Mouse (Mus musculus) forebrain, embryonic 10.5 days (tissue): ENCODE measurements around the gene Zfp64. TPM values are rescaled to one million over a fixed set of nuclear protein-coding genes. Genes with fewer than 3 reads are reported as not detected.

Experiments
- DNase-seq: peaks from one replicate; pipeline ENCODE4 v3.0.0-alpha.2; 2017; ENCODE audit warnings: low spot score; ENCODE audit errors: extremely low spot score
- H3K27ac ChIP-seq: fragments of 300-500 bp; sonication (generic); 2 replicates; pipeline ENCODE4 v1.5.1; 2016; ENCODE audit warnings: mild to moderate bottlenecking
- H3K27me3 ChIP-seq: fragments of 300-500 bp; sonication (generic); 2 replicates; pipeline ENCODE4 v1.6.1; 2016; ENCODE audit warnings: mild to moderate bottlenecking; ENCODE audit not compliant: poor library complexity, severe bottlenecking
- H3K36me3 ChIP-seq: fragments of 300-500 bp; sonication (generic); replicated peaks from 2 replicates; pipeline ENCODE4 v1.6.1; 2016; ENCODE audit warnings: mild to moderate bottlenecking, moderate library complexity
- H3K4me1 ChIP-seq: fragments of 300-500 bp; sonication (generic); 2 replicates; pipeline ENCODE4 v1.6.1; 2016
- H3K4me3 ChIP-seq: fragments of 300-500 bp; sonication (generic); 2 replicates; pipeline ENCODE4 v1.5.1; 2016; ENCODE audit warnings: mild to moderate bottlenecking, moderate library complexity
- H3K9me3 ChIP-seq: fragments of 300-500 bp; sonication (generic); 2 replicates; pipeline ENCODE4 v1.6.1; 2016; ENCODE audit warnings: mild to moderate bottlenecking, moderate library complexity
- WGBS: fragments of 180-500 bp; shearing (Covaris S2); methylation state at CpG from one replicate; pipeline ENCODE4 v1.1.7; 2016; 5-methylcytosine and 5-hydroxymethylcytosine counted together
- polyA plus RNA-seq: library from polyadenylated mRNA; unstranded; fragments of >200 nt; fragmentation: Nextera tagmentation; extraction: Ambion mirVana; gene quantifications from 2 replicates; pipeline ENCODE4 v1.2.1, GENCODE M21; 2016

The Zfp64 gene
- polyA plus RNA-seq, 1 experiment from 2014 or later: 35.4 TPM

GRCm38 (mm10) chr2:168911527-168911926 is 43.9 kb downstream of the Zfp64 start:
- Histone ChIP-seq H3K4me1 (peaks cover 35% of the 10 kb centered on the region), H3K36me3 (no peaks in the 10 kb centered on the region), H3K9me3 (peaks cover 3% of the 10 kb centered on the region; the same call in 1 of the 2 replicates), H3K4me3 (peak overlapping the region; percentile 61), H3K27me3 (peaks cover 66% of the 10 kb centered on the region), H3K27ac (no peak overlapping the region)
- 2% methylated on average over 19 of the region's 19 CpGs for WGBS
- no peak for DNase-seq

GRCm38 (mm10) chr2:168906022-168906421 is 49.4 kb downstream of the Zfp64 start:
- Histone ChIP-seq H3K4me3 (no peak overlapping the region), H3K9me3 (peaks cover 3% of the 10 kb centered on the region; the same call in 1 of the 2 replicates), H3K36me3 (no peaks in the 10 kb centered on the region), H3K27me3 (peaks cover 39% of the 10 kb centered on the region), H3K27ac (no peak overlapping the region), H3K4me1 (peaks cover 30% of the 10 kb centered on the region)
- 63% methylated on average over 11 of the region's 11 CpGs for WGBS
- no peak for DNase-seq

GRCm38 (mm10) chr2:168904846-168905245 is 50.5 kb downstream of the Zfp64 start:
- DNase-seq: no peak
- no peak overlapping the region for H3K4me3 ChIP-seq
- H3K36me3 ChIP-seq: no peaks in the 10 kb centered on the region
- H3K27me3 ChIP-seq: peaks cover 27% of the 10 kb centered on the region
- WGBS: 73% methylated on average over 3 of the region's 3 CpGs
- peaks cover 3% of the 10 kb centered on the region; the same call in 1 of the 2 replicates for H3K9me3 ChIP-seq
- H3K4me1 ChIP-seq: peaks cover 26% of the 10 kb centered on the region
- 0 out of 2 replicates have a peak overlapping the region, but pooled peaks have one; percentile 51 for H3K27ac ChIP-seq

- Histone ChIP-seq H3K9me3 (no peaks in the 10 kb centered on the region), H3K27me3 (peaks cover 20% of the 10 kb centered on the region), H3K4me1 (peaks cover 26% of the 10 kb centered on the region), H3K27ac (0 out of 2 replicates have a peak overlapping the region, but pooled peaks have one; percentile 2), H3K4me3 (no peak overlapping the region), H3K36me3 (no peaks in the 10 kb centered on the region)
- DNase-seq: peak; percentile 70
- 21% methylated on average over 9 of the region's 9 CpGs for WGBS
These were observed 51.2 kb downstream of the Zfp64 start for GRCm38 (mm10) chr2:168904188-168904587.

GRCm38 (mm10) chr2:168902634-168903033 is 52.8 kb downstream of the Zfp64 start:
- Histone ChIP-seq H3K9me3 (no peaks in the 10 kb centered on the region), H3K4me3 (no peak overlapping the region), H3K27ac (no peak overlapping the region), H3K36me3 (no peaks in the 10 kb centered on the region), H3K27me3 (peaks cover 14% of the 10 kb centered on the region), H3K4me1 (peaks cover 26% of the 10 kb centered on the region)
- 35% methylated on average over 8 of the region's 8 CpGs for WGBS
- no peak for DNase-seq

GRCm38 (mm10) chr2:168897906-168898305 is 57.5 kb downstream of the Zfp64 start:
- no peak for DNase-seq
- no peaks in the 10 kb centered on the region for H3K27me3 ChIP-seq
- H3K27ac ChIP-seq: no peak overlapping the region
- WGBS: 87% methylated on average over 7 of the region's 7 CpGs
- no peaks in the 10 kb centered on the region for H3K36me3 ChIP-seq
- no peaks in the 10 kb centered on the region for H3K4me1 ChIP-seq
- no peaks in the 10 kb centered on the region for H3K9me3 ChIP-seq
- no peak overlapping the region for H3K4me3 ChIP-seq

GRCm38 (mm10) chr2:168895531-168895930 is 59.9 kb downstream of the Zfp64 start:
- H3K9me3 ChIP-seq: no peaks in the 10 kb centered on the region
- H3K36me3 ChIP-seq: no peaks in the 10 kb centered on the region
- no peak for DNase-seq
- 91% methylated on average over 8 of the region's 8 CpGs for WGBS
- no peaks in the 10 kb centered on the region for H3K4me1 ChIP-seq
- H3K4me3 ChIP-seq: no peak overlapping the region
- H3K27me3 ChIP-seq: no peaks in the 10 kb centered on the region
- no peak overlapping the region for H3K27ac ChIP-seq

- H3K27me3 ChIP-seq: no peaks in the 10 kb centered on the region
- H3K27ac ChIP-seq: no peak overlapping the region
- H3K36me3 ChIP-seq: no peaks in the 10 kb centered on the region
- WGBS: 90% methylated on average over 7 of the region's 7 CpGs
- no peak for DNase-seq
- no peaks in the 10 kb centered on the region for H3K9me3 ChIP-seq
- no peak overlapping the region for H3K4me3 ChIP-seq
- H3K4me1 ChIP-seq: no peaks in the 10 kb centered on the region
These were observed 60.6 kb downstream of the Zfp64 start for GRCm38 (mm10) chr2:168894738-168895137.

GRCm38 (mm10) chr2:168892057-168892456 is 63.3 kb downstream of the Zfp64 start:
- no peak overlapping the region for H3K27ac ChIP-seq
- no peaks in the 10 kb centered on the region for H3K27me3 ChIP-seq
- no peak for DNase-seq
- peaks cover 7% of the 10 kb centered on the region for H3K4me1 ChIP-seq
- no peaks in the 10 kb centered on the region for H3K9me3 ChIP-seq
- no peak overlapping the region for H3K4me3 ChIP-seq
- 86% methylated on average over 2 of the region's 2 CpGs for WGBS
- no peaks in the 10 kb centered on the region for H3K36me3 ChIP-seq

GRCm38 (mm10) chr2:168884641-168885040 is 70.7 kb downstream of the Zfp64 start:
- Histone ChIP-seq H3K27ac (no peak overlapping the region), H3K9me3 (no peaks in the 10 kb centered on the region), H3K36me3 (no peaks in the 10 kb centered on the region), H3K4me3 (no peak overlapping the region), H3K27me3 (no peaks in the 10 kb centered on the region), H3K4me1 (peaks cover 7% of the 10 kb centered on the region)
- DNase-seq: no peak
- WGBS: 64% methylated on average over 8 of the region's 8 CpGs

GRCm38 (mm10) chr2:168882997-168883396 is 72.4 kb downstream of the Zfp64 start:
- no peak for DNase-seq
- no peaks in the 10 kb centered on the region for H3K27me3 ChIP-seq
- no peak overlapping the region for H3K4me3 ChIP-seq
- no peaks in the 10 kb centered on the region for H3K36me3 ChIP-seq
- H3K27ac ChIP-seq: no peak overlapping the region
- no peaks in the 10 kb centered on the region for H3K4me1 ChIP-seq
- WGBS: 86% methylated on average over 1 of the region's 1 CpGs
- no peaks in the 10 kb centered on the region for H3K9me3 ChIP-seq

GRCm38 (mm10) chr2:168881927-168882326 is 73.5 kb downstream of the Zfp64 start:
- no peak overlapping the region for H3K4me3 ChIP-seq
- H3K36me3 ChIP-seq: no peaks in the 10 kb centered on the region
- H3K9me3 ChIP-seq: no peaks in the 10 kb centered on the region
- no peaks in the 10 kb centered on the region for H3K4me1 ChIP-seq
- 53% methylated on average over 5 of the region's 5 CpGs for WGBS
- no peak for DNase-seq
- H3K27ac ChIP-seq: no peak overlapping the region
- H3K27me3 ChIP-seq: no peaks in the 10 kb centered on the region

- 85% methylated on average over 10 of the region's 10 CpGs for WGBS
- no peak for DNase-seq
- no peaks in the 10 kb centered on the region for H3K27me3 ChIP-seq
- no peaks in the 10 kb centered on the region for H3K9me3 ChIP-seq
- H3K36me3 ChIP-seq: no peaks in the 10 kb centered on the region
- no peaks in the 10 kb centered on the region for H3K4me1 ChIP-seq
- no peak overlapping the region for H3K4me3 ChIP-seq
- no peak overlapping the region for H3K27ac ChIP-seq
These were observed 75.8 kb downstream of the Zfp64 start for GRCm38 (mm10) chr2:168879573-168879972.

- H3K4me1 ChIP-seq: no peaks in the 10 kb centered on the region
- no peak overlapping the region for H3K4me3 ChIP-seq
- no peaks in the 10 kb centered on the region for H3K27me3 ChIP-seq
- 95% methylated on average over 8 of the region's 8 CpGs for WGBS
- no peak overlapping the region for H3K27ac ChIP-seq
- H3K9me3 ChIP-seq: no peaks in the 10 kb centered on the region
- no peak for DNase-seq
- H3K36me3 ChIP-seq: no peaks in the 10 kb centered on the region
These were observed 76.7 kb downstream of the Zfp64 start for GRCm38 (mm10) chr2:168878708-168879107.
